In genomic region chr15:27947880-27948279, GRCm38 (mm10) we compare ENCODE assay signal across 21 mouse cellular contexts.
DNase-seq lines count a peak whose midpoint lies in the region; ATAC-seq and TF ChIP-seq lines count a peak whose summit lies in the region.
"Had no signal": no experiment of that assay in that cellular context is flagged by ENCODE, and none has a peak within 500 bp of the region (broad histone marks: within the 10 kb centered on the region; RNA-seq: fewer than 3 reads in every experiment).

No protein-coding gene starts in this region.

- WGBS in kidney, postnatal 0 days = 94% methylated on average over 3 of the region's 3 CpGs
- WGBS in lung, postnatal 0 days = 90% methylated on average over 3 of the region's 3 CpGs

- no peak for ATAC-seq in kidney, postnatal 0 days (replicated peaks; ENCODE audit: low FRiP score, low read depth)
- no peak for ATAC-seq in lung, postnatal 0 days
- ATAC-seq: forebrain, embryonic 16.5 days had no signal

- DNase-seq in cerebellum, postnatal 25 days = peak; percentile 11 to 38
- no peak for DNase-seq in cerebellum, adult 9-11 months
- no peak for DNase-seq in kidney, postnatal 0 days (ENCODE audit: low spot score)
- DNase-seq in kidney, adult 18-20 months = no peak
- DNase-seq in lung, postnatal 0 days (ENCODE audit: low spot score) = no peak
- no peak for DNase-seq in lung, postnatal 25 days (ENCODE audit: low spot score)
- no peak for DNase-seq in adrenal gland, adult 2 months
- no peak for DNase-seq in right cerebral cortex, adult 18-20 months
- DNase-seq: adrenal gland, adult 8-10 months; cerebellum, postnatal 10 days; embryo, embryonic 11 days; kidney, adult 11 months; kidney, postnatal 14 days; liver, embryonic 13.5 days; lung, postnatal 4 days; thymus, postnatal 36 days had no signal

- no peak overlapping the region for H3K4me3 ChIP-seq in kidney, postnatal 0 days (replicated peaks; ENCODE audit: low read depth, low read length)
- no peak overlapping the region for H3K4me3 ChIP-seq in lung, postnatal 0 days (ENCODE audit: low read depth, low read length)
- H3K4me3 ChIP-seq: heart, embryonic 12.5 days; hindbrain, embryonic 15.5 days; liver, embryonic 13.5 days; neural tube, embryonic 13.5 days had no signal

- TF ChIP-seq CTCF in kidney, postnatal 0 days (IDR thresholded peaks at IDR 0.05; ENCODE audit: low read depth) = peak; percentile 41; the same call in 1 of the 2 replicates
- TF ChIP-seq CTCF in lung, postnatal 0 days (IDR thresholded peaks at IDR 0.05) = peak; percentile 46

- H3K4me2 ChIP-seq in kidney, postnatal 0 days (ENCODE audit: low read length) = no peak overlapping the region
- H3K4me2 ChIP-seq in lung, postnatal 0 days (replicated peaks; ENCODE audit: low read depth, low read length) = no peak overlapping the region
- H3K4me2 ChIP-seq: heart, embryonic 12.5 days; hindbrain, embryonic 15.5 days; liver, embryonic 13.5 days; midbrain, embryonic 11.5 days; neural tube, embryonic 13.5 days had no signal

- H3K27ac ChIP-seq in kidney, postnatal 0 days = no peak overlapping the region
- no peak overlapping the region for H3K27ac ChIP-seq in lung, postnatal 0 days (ENCODE audit: low read length)
- H3K27ac ChIP-seq: hindbrain, embryonic 15.5 days; liver, embryonic 13.5 days; neural tube, embryonic 13.5 days had no signal

- H3K9ac ChIP-seq in kidney, postnatal 0 days (ENCODE audit: low read depth, low read length) = no peak overlapping the region
- no peak overlapping the region for H3K9ac ChIP-seq in lung, postnatal 0 days (replicated peaks; ENCODE audit: low read depth)
- H3K9ac ChIP-seq: heart, embryonic 12.5 days; hindbrain, embryonic 15.5 days; liver, embryonic 13.5 days; neural tube, embryonic 13.5 days had no signal

- no peak for TF ChIP-seq EP300 in lung, postnatal 0 days (IDR thresholded peaks at IDR 0.05)

- 0 out of 2 replicates have a peak, but pooled peaks cover 4% of the 10 kb centered on the region for H3K4me1 ChIP-seq in kidney, postnatal 0 days (replicated peaks; ENCODE audit: insufficient read depth, low read length)
- H3K4me1 ChIP-seq in lung, postnatal 0 days (ENCODE audit: insufficient read depth, low read depth, low read length) = 0 out of 2 replicates have a peak, but pooled peaks cover 7% of the 10 kb centered on the region
- H3K4me1 ChIP-seq: liver, embryonic 13.5 days had no signal

- no peaks in the 10 kb centered on the region for H3K9me3 ChIP-seq in kidney, postnatal 0 days (replicated peaks; ENCODE audit: low read length)
- no peaks in the 10 kb centered on the region for H3K9me3 ChIP-seq in lung, postnatal 0 days (ENCODE audit: low read length)
- H3K9me3 ChIP-seq: heart, embryonic 12.5 days; hindbrain, embryonic 15.5 days; liver, embryonic 13.5 days; neural tube, embryonic 13.5 days had no signal

- H3K36me3 ChIP-seq in kidney, postnatal 0 days (ENCODE audit: insufficient read depth, low read length) = no peaks in the 10 kb centered on the region
- H3K36me3 ChIP-seq in lung, postnatal 0 days (ENCODE audit: insufficient read depth, low read length) = no peaks in the 10 kb centered on the region
- H3K36me3 ChIP-seq: heart, embryonic 12.5 days; hindbrain, embryonic 15.5 days; liver, embryonic 13.5 days; neural tube, embryonic 13.5 days had no signal

- H3K27me3 ChIP-seq in kidney, postnatal 0 days (ENCODE audit: insufficient read depth, low read length) = no peaks in the 10 kb centered on the region
- no peaks in the 10 kb centered on the region for H3K27me3 ChIP-seq in lung, postnatal 0 days (replicated peaks; ENCODE audit: insufficient read depth, low read length)
- H3K27me3 ChIP-seq: heart, embryonic 12.5 days; hindbrain, embryonic 15.5 days; liver, embryonic 13.5 days; neural tube, embryonic 13.5 days had no signal

Comparison
In these comparisons a context has a peak if more than half of its experiments do, and no peak if none do; other contexts are left out.
1. DNase-seq: peak in cerebellum, postnatal 25 days (2 of 2); none in cerebellum, adult 9-11 months (single experiment), kidney, postnatal 0 days (single experiment), kidney, adult 18-20 months (single experiment), lung, postnatal 0 days (single experiment), lung, postnatal 25 days (single experiment), adrenal gland, adult 2 months (single experiment) and right cerebral cortex, adult 18-20 months (single experiment).